Mouse (Mus musculus) heart, adult 2 months (tissue): ENCODE data around the gene Evx2.

ENCODE experiments used
- CTCF ChIP-seq: fragments of 200-600 bp; IDR thresholded peaks from 2 replicates; pipeline ENCODE4 v1.8.1; 2022; ENCODE audit warnings: antibody characterized with exemption, mild to moderate bottlenecking, moderate library complexity
- EP300 ChIP-seq: fragments of 200-500 bp; IDR thresholded peaks from 2 replicates; pipeline ENCODE4 v1.6.1; 2011; ENCODE audit warnings: low read depth, low read length, control low read depth; ENCODE audit not compliant: insufficient read depth
- POLR2A ChIP-seq: fragments of 200-500 bp; IDR thresholded peaks from 2 replicates; pipeline ENCODE4 v1.6.1; 2011; ENCODE audit warnings: mild to moderate bottlenecking, low read depth, low read length, control low read depth; ENCODE audit not compliant: insufficient read depth

- TF ChIP-seq POLR2A (no peak), CTCF (no peak), EP300 (no peak)
These were observed 12.5 kb upstream of the Evx2 start for GRCm38 (mm10) chr2:74671847-74672246.
